Mouse (Mus musculus): ENCODE data around the gene Tmsb10. TPM values are rescaled to one million over a fixed set of nuclear protein-coding genes. Genes with fewer than 3 reads are reported as not detected.
A peak's percentile ranks its signal among the peaks of the same experiment; 100 is the strongest.

Gene Tmsb10
- polyA plus RNA-seq, 1 experiment: 1,555 TPM

- TF ChIP-seq CTCF (IDR thresholded peaks at IDR 0.05; ENCODE audit: borderline replicate concordance, insufficient read depth, low read length): no peak
- no peak for TF ChIP-seq POLR2A (IDR thresholded peaks at IDR 0.05; ENCODE audit: low read depth, low read length)
- peaks cover 3% of the 10 kb centered on the region; the same call in 1 of the 2 replicates for H3K4me1 ChIP-seq (ENCODE audit: control insufficient read depth, insufficient read depth, low read length)
- peak overlapping the region; percentile 71 for H3K4me3 ChIP-seq (ENCODE audit: insufficient read depth, low read length)
- H3K27ac ChIP-seq (ENCODE audit: insufficient read depth, low read length): peak overlapping the region; percentile 45
These were observed 1.5 kb downstream of the Tmsb10 start for GRCm38 (mm10) chr6:72957093-72957435.

- H3K27ac ChIP-seq (ENCODE audit: insufficient read depth, low read length): peak overlapping the region; percentile 45
- no peaks in the 10 kb centered on the region; the same call in 1 of the 2 replicates for H3K4me1 ChIP-seq (ENCODE audit: control insufficient read depth, insufficient read depth, low read length)
- peak overlapping the region; percentile 71 for H3K4me3 ChIP-seq (ENCODE audit: insufficient read depth, low read length)
- TF ChIP-seq POLR2A (IDR thresholded peaks at IDR 0.05; ENCODE audit: low read depth, low read length) (peak; percentile 95), CTCF (IDR thresholded peaks at IDR 0.05; ENCODE audit: borderline replicate concordance, insufficient read depth, low read length) (no peak)
These were observed 2.1 kb downstream of the Tmsb10 start for GRCm38 (mm10) chr6:72956199-72957092.

- Histone ChIP-seq H3K27ac (ENCODE audit: insufficient read depth, low read length) (no peak overlapping the region), H3K4me3 (ENCODE audit: insufficient read depth, low read length) (peak overlapping the region; percentile 71; the same call in 1 of the 2 replicates), H3K4me1 (ENCODE audit: control insufficient read depth, insufficient read depth, low read length) (no peaks in the 10 kb centered on the region)
- no peak for TF ChIP-seq CTCF (IDR thresholded peaks at IDR 0.05; ENCODE audit: borderline replicate concordance, insufficient read depth, low read length)
- peak; percentile 35; the same call in 1 of the 2 replicates for TF ChIP-seq POLR2A (IDR thresholded peaks at IDR 0.05; ENCODE audit: low read depth, low read length)
These were observed 2.9 kb downstream of the Tmsb10 start for GRCm38 (mm10) chr6:72955517-72956198.

GRCm38 (mm10) chr6:72954786-72955185 is 3.8 kb downstream of the Tmsb10 start:
- H3K27ac ChIP-seq (ENCODE audit: insufficient read depth, low read length): no peak overlapping the region
- no peak overlapping the region for H3K4me3 ChIP-seq (ENCODE audit: insufficient read depth, low read length)
- no peak for TF ChIP-seq CTCF (IDR thresholded peaks at IDR 0.05; ENCODE audit: borderline replicate concordance, insufficient read depth, low read length)

GRCm38 (mm10) chr6:72952967-72953366 is 5.6 kb downstream of the Tmsb10 start:
- H3K27ac ChIP-seq (ENCODE audit: insufficient read depth, low read length): no peak overlapping the region
- no peaks in the 10 kb centered on the region for H3K4me1 ChIP-seq (ENCODE audit: control insufficient read depth, insufficient read depth, low read length)
- TF ChIP-seq POLR2A (IDR thresholded peaks at IDR 0.05; ENCODE audit: low read depth, low read length) (no peak), CTCF (IDR thresholded peaks at IDR 0.05; ENCODE audit: borderline replicate concordance, insufficient read depth, low read length) (no peak)
- no peak overlapping the region for H3K4me3 ChIP-seq (ENCODE audit: insufficient read depth, low read length)

More at GRCm38 (mm10) chr6:72954786-72955185, 3.8 kb downstream of the Tmsb10 start:
- no peaks in the 10 kb centered on the region for H3K4me1 ChIP-seq (ENCODE audit: control insufficient read depth, insufficient read depth, low read length)

- TF ChIP-seq CTCF (IDR thresholded peaks at IDR 0.05; ENCODE audit: borderline replicate concordance, insufficient read depth, low read length): no peak
- TF ChIP-seq POLR2A (IDR thresholded peaks at IDR 0.05; ENCODE audit: low read depth, low read length): no peak
- no peak overlapping the region for H3K4me3 ChIP-seq (ENCODE audit: insufficient read depth, low read length)
- H3K27ac ChIP-seq (ENCODE audit: insufficient read depth, low read length): no peak overlapping the region
- H3K4me1 ChIP-seq (ENCODE audit: control insufficient read depth, insufficient read depth, low read length): no peaks in the 10 kb centered on the region
These were observed 6.3 kb downstream of the Tmsb10 start for GRCm38 (mm10) chr6:72952221-72952620.

- TF ChIP-seq CTCF (IDR thresholded peaks at IDR 0.05; ENCODE audit: borderline replicate concordance, insufficient read depth, low read length) (no peak), POLR2A (IDR thresholded peaks at IDR 0.05; ENCODE audit: low read depth, low read length) (no peak)
- no peak overlapping the region for H3K4me3 ChIP-seq (ENCODE audit: insufficient read depth, low read length)
- H3K27ac ChIP-seq (ENCODE audit: insufficient read depth, low read length): no peak overlapping the region
- H3K4me1 ChIP-seq (ENCODE audit: control insufficient read depth, insufficient read depth, low read length): no peaks in the 10 kb centered on the region
These were observed 9.3 kb downstream of the Tmsb10 start for GRCm38 (mm10) chr6:72949161-72949756.

GRCm38 (mm10) chr6:72948392-72948791 is 10.2 kb downstream of the Tmsb10 start:
- no peak overlapping the region for H3K4me3 ChIP-seq (ENCODE audit: insufficient read depth, low read length)
- H3K27ac ChIP-seq (ENCODE audit: insufficient read depth, low read length): no peak overlapping the region
- no peak for TF ChIP-seq POLR2A (IDR thresholded peaks at IDR 0.05; ENCODE audit: low read depth, low read length)
- TF ChIP-seq CTCF (IDR thresholded peaks at IDR 0.05; ENCODE audit: borderline replicate concordance, insufficient read depth, low read length): no peak
- no peaks in the 10 kb centered on the region for H3K4me1 ChIP-seq (ENCODE audit: control insufficient read depth, insufficient read depth, low read length)

- no peak overlapping the region for H3K27ac ChIP-seq (ENCODE audit: insufficient read depth, low read length)
- H3K4me3 ChIP-seq (ENCODE audit: insufficient read depth, low read length): no peak overlapping the region
- H3K4me1 ChIP-seq (ENCODE audit: control insufficient read depth, insufficient read depth, low read length): no peaks in the 10 kb centered on the region
- no peak for TF ChIP-seq CTCF (IDR thresholded peaks at IDR 0.05; ENCODE audit: borderline replicate concordance, insufficient read depth, low read length)
- no peak for TF ChIP-seq POLR2A (IDR thresholded peaks at IDR 0.05; ENCODE audit: low read depth, low read length)
These were observed 10.6 kb downstream of the Tmsb10 start for GRCm38 (mm10) chr6:72947960-72948359.
